Mouse (Mus musculus) megakaryocyte, embryonic 14.5 days (primary cell): ENCODE results near the gene Azin2. TPM values are rescaled to one million over a fixed set of nuclear protein-coding genes. Genes with fewer than 3 reads are reported as not detected.

Experiments used
- H3K27me3 ChIP-seq: replicated peaks from 2 replicates; pipeline ENCODE3; 2012; ENCODE audit warnings: inconsistent platforms
- H3K36me3 ChIP-seq: replicated peaks from 2 replicates; pipeline ENCODE3; 2012; ENCODE audit warnings: low read length, inconsistent platforms, mixed read lengths
- H3K4me1 ChIP-seq: 2 replicates; pipeline ENCODE4 v1.6.1; 2012; ENCODE audit warnings: inconsistent platforms
- H3K4me3 ChIP-seq: replicated peaks from 2 replicates; pipeline ENCODE3; 2012; ENCODE audit warnings: moderate library complexity, mild to moderate bottlenecking, inconsistent platforms
- H3K9me3 ChIP-seq: 2 replicates; pipeline ENCODE4 v1.6.1; 2012; ENCODE audit warnings: inconsistent platforms
- FLI1 ChIP-seq: IDR thresholded peaks from 2 replicates; pipeline ENCODE4 v1.6.1; 2012; ENCODE audit warnings: low read length, inconsistent platforms, mixed read lengths
- GATA1 ChIP-seq: IDR thresholded peaks from 3 replicates; pipeline ENCODE4 v1.6.1; 2012; ENCODE audit warnings: mixed read lengths, low read length, inconsistent platforms, borderline replicate concordance
- polyA plus RNA-seq: library from polyadenylated mRNA; stranded (reverse); fragments of >175 nt; gene quantifications from 2 replicates; pipeline ENCODE4 v1.2.3, GENCODE M21; 2012; ENCODE audit warnings: low replicate concordance; ENCODE audit not compliant: insufficient read depth

Gene Azin2
- polyA plus RNA-seq, 1 experiment: 12.2 TPM

DNA sequence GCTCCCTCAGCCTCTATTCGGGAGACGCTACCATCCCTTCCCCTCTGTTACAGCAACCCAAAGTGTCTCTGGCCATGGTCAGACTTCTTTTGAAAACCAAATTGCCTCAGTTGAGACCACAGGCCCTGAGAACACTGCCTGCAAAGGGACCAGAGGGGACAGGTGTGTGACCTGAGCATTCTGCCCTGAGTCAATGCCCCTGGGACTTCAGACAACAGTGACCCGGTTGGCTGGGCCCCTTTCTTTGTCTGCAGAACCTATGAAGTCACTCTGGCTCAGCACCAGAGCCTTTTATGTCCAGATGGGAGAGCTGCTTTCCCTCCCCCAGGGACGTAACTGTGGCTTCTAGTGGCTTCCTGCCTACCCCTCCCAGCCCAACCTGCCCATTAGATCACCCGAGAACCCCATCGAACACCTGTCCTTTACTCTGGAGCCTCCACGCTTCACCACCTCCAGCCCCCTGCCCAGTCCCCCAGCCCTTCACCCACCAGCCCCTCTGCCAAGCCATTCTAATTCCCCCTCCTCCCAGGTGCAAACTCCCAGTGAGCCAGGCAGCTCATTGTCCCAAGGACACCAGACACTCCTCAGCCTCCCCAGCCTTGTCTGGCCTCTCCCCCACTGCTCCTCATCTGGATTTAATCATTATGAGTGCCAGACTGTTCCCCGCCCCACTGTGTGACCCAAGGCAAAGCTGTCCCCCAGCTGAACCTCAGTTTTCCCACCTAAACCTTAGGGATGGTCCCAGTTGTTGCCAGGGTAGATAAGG is 58.0 kb downstream of the Azin2 start:
- TF ChIP-seq GATA1 (no peak), FLI1 (no peak)
- Histone ChIP-seq H3K4me3 (no peak overlapping the region), H3K4me1 (peaks cover 4% of the 10 kb centered on the region; the same call in 1 of the 2 replicates), H3K27me3 (peaks cover 59% of the 10 kb centered on the region), H3K36me3 (no peaks in the 10 kb centered on the region), H3K9me3 (no peaks in the 10 kb centered on the region)

DNA sequence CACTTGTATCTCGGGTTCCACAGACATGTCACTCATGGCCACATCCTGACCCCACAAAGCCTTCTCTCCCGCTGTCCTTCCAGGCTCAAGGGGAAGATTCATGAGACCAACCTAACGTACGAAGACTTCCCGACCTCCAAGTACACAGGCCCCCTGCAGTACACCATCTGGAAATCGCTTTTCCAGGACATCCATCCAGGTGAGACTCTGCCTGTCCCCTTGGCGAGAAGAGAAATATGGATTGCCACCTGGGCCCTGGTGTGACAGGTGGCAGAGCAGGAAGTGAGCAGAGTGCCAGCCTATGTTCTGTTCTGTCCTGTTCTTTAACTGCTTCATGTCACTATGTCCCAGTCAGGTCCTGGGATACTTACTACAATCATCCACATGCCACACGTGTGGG is 59.9 kb downstream of the Azin2 start:
- TF ChIP-seq FLI1 (no peak), GATA1 (no peak)
- H3K4me1 ChIP-seq: peaks cover 4% of the 10 kb centered on the region; the same call in 1 of the 2 replicates
- peaks cover 53% of the 10 kb centered on the region for H3K27me3 ChIP-seq
- H3K4me3 ChIP-seq: no peak overlapping the region
- no peaks in the 10 kb centered on the region for H3K36me3 ChIP-seq
- no peaks in the 10 kb centered on the region for H3K9me3 ChIP-seq

DNA sequence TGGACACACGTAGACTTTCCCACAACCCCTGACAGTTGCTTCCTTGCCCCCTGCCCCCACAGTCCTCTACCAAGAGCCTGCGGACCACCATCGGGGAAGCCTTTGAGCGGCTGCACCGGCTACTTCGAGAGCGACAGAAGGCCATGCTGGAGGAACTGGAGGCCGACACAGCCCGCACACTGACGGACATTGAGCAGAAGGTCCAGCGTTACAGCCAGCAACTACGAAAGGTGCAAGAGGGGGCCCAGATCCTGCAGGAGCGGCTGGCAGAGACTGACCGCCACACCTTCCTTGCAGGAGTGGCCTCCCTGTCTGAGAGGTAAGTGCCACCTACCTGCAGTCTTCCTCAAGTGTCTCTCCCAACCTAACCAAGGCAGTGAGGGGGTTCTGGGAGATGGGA is 61.8 kb downstream of the Azin2 start:
- Histone ChIP-seq H3K9me3 (no peaks in the 10 kb centered on the region), H3K4me3 (no peak overlapping the region), H3K27me3 (peaks cover 58% of the 10 kb centered on the region), H3K4me1 (peaks cover 4% of the 10 kb centered on the region; the same call in 1 of the 2 replicates), H3K36me3 (no peaks in the 10 kb centered on the region)
- TF ChIP-seq GATA1 (no peak), FLI1 (no peak)

DNA sequence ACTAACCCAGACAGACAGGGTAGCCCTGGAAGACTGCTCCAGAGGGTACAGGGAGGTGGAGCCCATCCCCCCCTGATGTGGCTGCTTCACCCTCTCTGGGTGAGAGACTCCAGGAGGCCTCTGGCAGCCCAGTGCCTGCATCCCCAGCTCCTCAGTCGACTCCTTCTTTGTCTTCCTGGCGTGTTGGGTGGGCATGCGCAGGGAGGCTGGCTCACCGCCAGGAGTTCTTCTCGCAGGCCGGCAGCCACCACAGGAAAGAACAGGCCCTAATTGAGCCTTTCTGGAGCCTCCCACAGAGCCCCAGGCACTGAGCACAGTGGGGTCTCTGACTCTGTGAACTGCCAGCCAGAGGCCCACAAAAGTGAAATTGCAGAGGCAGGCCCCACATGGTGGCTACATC is 62.9 kb downstream of the Azin2 start:
- Histone ChIP-seq H3K27me3 (peaks cover 55% of the 10 kb centered on the region), H3K36me3 (no peaks in the 10 kb centered on the region), H3K9me3 (no peaks in the 10 kb centered on the region), H3K4me3 (no peak overlapping the region), H3K4me1 (peaks cover 4% of the 10 kb centered on the region; the same call in 1 of the 2 replicates)
- TF ChIP-seq GATA1 (no peak), FLI1 (no peak)

DNA sequence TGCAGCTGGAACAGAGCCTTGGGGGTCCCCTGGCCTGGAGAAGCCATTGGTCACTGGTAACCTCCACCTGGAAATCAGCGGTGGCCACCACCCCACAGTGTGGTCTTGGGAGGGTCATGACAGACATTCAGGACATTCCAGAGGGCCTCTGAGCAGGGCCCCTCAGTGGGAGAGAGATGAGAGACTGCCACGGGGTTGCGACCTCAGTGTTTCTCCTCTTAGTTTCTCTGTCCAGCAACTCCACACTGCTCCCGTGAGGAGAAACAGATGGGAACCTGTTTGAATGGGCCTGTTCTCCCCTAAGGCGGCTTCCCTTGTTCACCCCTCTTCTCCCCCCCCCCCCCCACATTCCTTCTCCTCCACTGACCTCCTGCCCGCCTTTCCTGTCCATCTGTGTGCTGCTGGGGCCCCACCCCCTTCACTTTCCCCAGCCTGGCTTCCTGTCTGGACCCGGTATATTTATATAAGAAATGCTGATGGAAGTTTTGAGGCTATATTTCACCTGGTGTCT is 64.3 kb downstream of the Azin2 start:
- Histone ChIP-seq H3K36me3 (no peaks in the 10 kb centered on the region), H3K4me3 (no peak overlapping the region), H3K9me3 (no peaks in the 10 kb centered on the region), H3K4me1 (peaks cover 4% of the 10 kb centered on the region; the same call in 1 of the 2 replicates), H3K27me3 (peaks cover 55% of the 10 kb centered on the region)
- TF ChIP-seq FLI1 (no peak), GATA1 (no peak)

DNA sequence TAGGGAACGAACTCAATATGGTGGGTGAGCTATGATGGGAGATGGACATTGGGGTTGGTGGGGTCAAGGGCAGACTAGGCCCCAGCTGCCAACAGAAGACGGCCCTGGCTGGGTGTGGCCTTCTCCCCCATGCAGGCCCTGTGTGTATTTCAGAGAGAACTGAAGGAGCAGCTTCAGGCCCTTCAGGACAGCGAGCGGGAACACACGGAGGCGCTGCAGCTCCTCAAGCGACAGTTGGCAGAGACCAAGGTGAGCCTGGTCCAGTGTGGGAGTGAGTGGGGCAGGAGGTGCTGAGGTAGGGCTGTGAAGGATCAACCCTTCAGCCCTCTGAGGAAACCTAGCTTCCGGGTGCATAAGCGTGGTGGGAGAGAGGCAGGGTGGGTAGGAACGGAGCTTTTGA is 65.6 kb downstream of the Azin2 start:
- TF ChIP-seq FLI1 (no peak), GATA1 (no peak)
- no peaks in the 10 kb centered on the region for H3K36me3 ChIP-seq
- H3K4me3 ChIP-seq: no peak overlapping the region
- no peaks in the 10 kb centered on the region for H3K9me3 ChIP-seq
- peaks cover 57% of the 10 kb centered on the region for H3K27me3 ChIP-seq
- H3K4me1 ChIP-seq: peaks cover 5% of the 10 kb centered on the region

DNA sequence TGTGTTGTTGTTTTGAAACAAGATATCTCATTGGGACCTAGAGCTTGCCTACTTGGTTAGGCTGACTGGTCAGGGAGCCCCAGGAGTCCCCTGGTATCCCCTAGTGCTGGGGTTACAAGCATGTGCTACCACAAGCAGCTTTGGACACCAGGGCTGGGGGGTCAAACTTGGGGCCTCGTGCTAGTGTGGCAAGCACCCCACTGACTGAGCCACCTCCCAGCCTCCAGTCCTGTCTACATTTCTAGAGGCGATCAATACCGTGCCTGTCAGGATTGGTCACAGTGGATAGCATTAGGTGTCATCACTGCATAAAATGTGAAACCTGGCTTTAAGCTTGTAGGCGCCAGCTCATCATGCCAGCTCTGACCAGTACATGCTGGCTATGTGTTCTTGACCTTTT is 66.4 kb downstream of the Azin2 start:
- Histone ChIP-seq H3K4me1 (peaks cover 13% of the 10 kb centered on the region), H3K4me3 (no peak overlapping the region), H3K9me3 (no peaks in the 10 kb centered on the region), H3K36me3 (no peaks in the 10 kb centered on the region), H3K27me3 (peaks cover 64% of the 10 kb centered on the region)
- TF ChIP-seq GATA1: no peak
- TF ChIP-seq FLI1: no peak

DNA sequence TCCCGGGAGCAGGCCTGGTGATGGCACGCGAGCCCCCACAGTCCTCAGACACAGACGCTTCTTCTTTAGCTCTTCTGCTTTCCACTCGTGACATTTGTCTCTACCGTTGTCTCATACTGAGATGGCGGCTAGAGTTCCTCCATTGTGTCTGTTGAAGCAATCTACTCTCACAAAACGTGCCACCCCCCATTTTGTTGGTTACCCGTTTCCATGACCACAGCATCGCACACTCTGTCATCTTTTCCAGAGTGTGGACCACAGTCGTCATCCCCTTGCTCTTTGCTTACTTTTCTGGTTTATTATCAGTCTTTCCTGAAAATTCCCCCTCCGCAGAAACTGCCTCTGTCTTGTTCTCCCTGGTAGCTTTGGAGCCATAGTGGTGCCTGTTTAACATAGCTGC is 68.1 kb downstream of the Azin2 start:
- H3K9me3 ChIP-seq: no peaks in the 10 kb centered on the region
- H3K27me3 ChIP-seq: peaks cover 69% of the 10 kb centered on the region
- no peaks in the 10 kb centered on the region for H3K36me3 ChIP-seq
- peaks cover 17% of the 10 kb centered on the region for H3K4me1 ChIP-seq
- no peak overlapping the region for H3K4me3 ChIP-seq
- TF ChIP-seq FLI1 (no peak), GATA1 (no peak)

DNA sequence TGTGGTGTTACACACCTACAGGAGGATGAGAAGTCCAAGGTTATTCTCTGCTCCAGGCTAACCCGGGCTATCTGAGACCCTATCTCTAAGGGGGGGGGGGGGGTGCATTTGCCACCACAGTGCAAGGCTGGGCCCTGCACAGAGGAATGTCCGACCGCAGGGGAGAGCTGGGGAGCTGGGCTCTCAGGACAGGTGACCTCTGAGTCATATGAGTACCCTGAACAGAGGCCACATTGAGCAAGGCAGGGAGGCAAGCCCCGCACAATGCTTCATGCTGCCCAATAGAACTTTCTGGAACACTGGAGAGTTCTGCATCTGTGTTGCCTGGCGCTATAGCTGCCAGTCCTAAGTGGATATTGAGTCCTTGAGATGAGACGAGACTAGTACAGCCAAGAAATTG is 70.1 kb downstream of the Azin2 start:
- no peak for TF ChIP-seq FLI1
- no peak for TF ChIP-seq GATA1
- H3K4me1 ChIP-seq: peaks cover 13% of the 10 kb centered on the region
- H3K9me3 ChIP-seq: no peaks in the 10 kb centered on the region
- H3K36me3 ChIP-seq: no peaks in the 10 kb centered on the region
- H3K4me3 ChIP-seq: no peak overlapping the region
- peaks cover 83% of the 10 kb centered on the region for H3K27me3 ChIP-seq

DNA sequence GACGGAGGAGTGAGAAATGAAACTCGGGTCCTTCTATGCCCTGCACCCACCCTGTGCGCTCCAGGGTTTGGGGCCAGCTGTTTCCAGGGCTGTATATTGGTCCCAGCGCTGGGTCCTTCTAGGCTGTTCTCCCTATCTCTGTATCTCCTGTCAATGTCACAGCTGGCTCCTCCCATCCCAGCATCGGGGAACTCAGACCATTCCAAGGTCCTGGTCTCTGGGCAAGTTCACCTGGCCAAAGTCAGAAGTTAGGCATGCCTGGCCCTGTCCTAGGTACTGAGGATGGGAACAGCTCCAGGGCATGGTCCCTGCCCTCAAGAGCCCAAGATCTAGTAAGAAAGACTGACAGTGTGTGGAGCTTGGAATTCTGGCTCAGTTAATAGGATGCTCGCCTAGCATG is 70.5 kb downstream of the Azin2 start:
- no peak for TF ChIP-seq GATA1
- no peak for TF ChIP-seq FLI1

More for the DNA sequence above, 70.5 kb downstream of the Azin2 start:
- no peak overlapping the region for H3K4me3 ChIP-seq
- no peaks in the 10 kb centered on the region for H3K9me3 ChIP-seq
- H3K27me3 ChIP-seq: peaks cover 84% of the 10 kb centered on the region
- peaks cover 13% of the 10 kb centered on the region for H3K4me1 ChIP-seq
- H3K36me3 ChIP-seq: no peaks in the 10 kb centered on the region
